Mouse (Mus musculus) c-Kit-negative CD71-positive TER-119-positive erythroid progenitor cells, embryonic 14.5 days (primary cell): ENCODE measurements around the gene Pbp2.

Experiments
- DNase-seq: peaks from one replicate; pipeline ENCODE4 v3.0.0-alpha.2; 2013; ENCODE audit warnings: low read depth, low spot score

Gene Pbp2

DNA sequence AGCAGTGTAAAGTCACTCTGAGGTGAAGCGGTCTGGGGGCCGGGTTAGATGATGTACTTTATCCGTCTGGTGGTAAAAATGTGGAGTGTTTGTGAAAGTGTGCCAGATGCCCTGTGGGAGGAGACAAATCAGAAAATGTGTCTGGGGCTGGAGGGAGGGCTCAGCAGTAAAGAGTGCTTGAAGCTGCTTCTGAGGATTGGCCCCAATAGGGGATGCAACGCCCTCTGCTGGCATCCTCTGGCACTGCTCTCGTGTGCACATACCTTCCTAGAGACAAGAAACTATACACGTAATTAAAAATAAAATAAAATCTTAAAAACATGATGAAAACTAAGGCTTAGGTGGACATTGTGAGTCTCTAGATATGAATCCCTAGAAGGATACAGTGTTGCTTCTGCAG is 49.8 kb downstream of the Pbp2 start:
- no peak for DNase-seq
